Mouse (Mus musculus): ENCODE results near the gene Nr2f2. TPM values are rescaled to one million over a fixed set of nuclear protein-coding genes. Genes with fewer than 3 reads are reported as not detected.
A peak's percentile ranks its signal among the peaks of the same experiment; 100 is the strongest.

The Nr2f2 gene
- polyA plus RNA-seq, 1 experiment from 2014 or later: 82.7 TPM

GRCm38 (mm10) chr7:70332064-70332850 is 34.3 kb downstream of the Nr2f2 start:
- WGBS: 1% methylated on average over 26 of the region's 26 CpGs
- peaks cover 100% of the 10 kb centered on the region for H3K27me3 ChIP-seq (ENCODE audit: poor library complexity, severe bottlenecking)
- H3K36me3 ChIP-seq (replicated peaks): no peaks in the 10 kb centered on the region
- no peaks in the 10 kb centered on the region for H3K9me3 ChIP-seq
- peak overlapping the region; percentile 93 for H3K27ac ChIP-seq
- H3K4me3 ChIP-seq: peak overlapping the region; percentile 57
- no peak for DNase-seq (ENCODE audit: extremely low spot score, low spot score)
- H3K4me1 ChIP-seq: peaks cover 92% of the 10 kb centered on the region

- Histone ChIP-seq H3K27me3 (ENCODE audit: poor library complexity, severe bottlenecking) (peaks cover 100% of the 10 kb centered on the region), H3K27ac (peak overlapping the region; percentile 93), H3K9me3 (no peaks in the 10 kb centered on the region), H3K36me3 (replicated peaks) (no peaks in the 10 kb centered on the region), H3K4me1 (peaks cover 92% of the 10 kb centered on the region), H3K4me3 (peak overlapping the region; percentile 57)
- under 1% methylated on average over 48 of the region's 48 CpGs for WGBS
- peak; percentile 77 for DNase-seq (ENCODE audit: extremely low spot score, low spot score)
These were observed 35.1 kb downstream of the Nr2f2 start for GRCm38 (mm10) chr7:70331243-70332063.

DNA sequence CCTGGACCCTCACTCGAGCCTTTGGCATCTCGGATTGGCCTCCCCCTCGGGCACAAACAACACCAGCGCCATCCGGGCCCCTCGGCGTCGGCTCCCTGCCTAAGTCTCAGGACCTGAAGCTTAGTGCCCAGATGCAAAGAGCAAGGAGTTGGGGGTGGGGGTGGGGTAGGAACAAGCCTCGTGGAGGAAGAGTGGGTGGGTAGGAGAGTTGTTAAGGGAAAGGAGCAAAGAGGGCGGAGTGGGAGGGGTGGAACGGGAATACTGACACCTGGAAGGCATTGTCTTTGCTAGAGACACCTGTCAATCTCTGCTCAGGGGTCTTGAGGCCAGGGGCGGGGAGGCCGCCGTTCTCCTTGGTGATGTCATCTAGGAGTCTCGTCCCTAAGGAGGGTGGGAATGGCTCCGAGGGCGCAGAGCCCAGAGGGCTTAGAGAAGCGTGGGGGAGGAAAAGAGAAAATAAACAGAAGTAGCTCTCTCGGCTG is 35.7 kb downstream of the Nr2f2 start:
- peaks cover 94% of the 10 kb centered on the region for H3K4me1 ChIP-seq
- peak overlapping the region; percentile 93 for H3K27ac ChIP-seq
- H3K27me3 ChIP-seq (ENCODE audit: poor library complexity, severe bottlenecking): peaks cover 100% of the 10 kb centered on the region
- DNase-seq (ENCODE audit: extremely low spot score, low spot score): peak; percentile 66
- no peaks in the 10 kb centered on the region for H3K36me3 ChIP-seq (replicated peaks)
- peak overlapping the region; percentile 57 for H3K4me3 ChIP-seq
- H3K9me3 ChIP-seq: no peaks in the 10 kb centered on the region
- under 1% methylated on average over 19 of the region's 19 CpGs for WGBS

DNA sequence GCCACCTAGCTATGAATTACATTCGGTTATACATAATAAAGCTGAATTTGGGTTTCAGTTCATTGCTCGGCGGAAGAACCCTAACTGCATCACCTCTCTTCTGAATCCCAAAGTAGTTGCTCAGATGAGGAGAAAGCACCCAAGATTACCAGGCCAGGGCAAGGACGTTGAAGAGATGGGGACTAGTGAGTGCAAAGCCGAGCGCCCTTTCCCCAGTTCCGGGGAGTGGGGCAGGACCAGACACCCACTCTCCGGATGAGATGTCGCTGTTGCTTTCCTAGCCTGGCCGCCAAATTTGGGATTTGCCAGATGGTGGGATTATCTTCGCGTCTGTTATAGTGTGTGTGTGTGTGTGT is 36.4 kb downstream of the Nr2f2 start:
- Histone ChIP-seq H3K27me3 (ENCODE audit: poor library complexity, severe bottlenecking) (peaks cover 100% of the 10 kb centered on the region), H3K36me3 (replicated peaks) (no peaks in the 10 kb centered on the region), H3K9me3 (no peaks in the 10 kb centered on the region), H3K4me1 (peaks cover 97% of the 10 kb centered on the region), H3K27ac (peak overlapping the region; percentile 93), H3K4me3 (peak overlapping the region; percentile 57)
- WGBS: 2% methylated on average over 12 of the region's 12 CpGs
- peak; percentile 45 for DNase-seq (ENCODE audit: extremely low spot score, low spot score)

DNA sequence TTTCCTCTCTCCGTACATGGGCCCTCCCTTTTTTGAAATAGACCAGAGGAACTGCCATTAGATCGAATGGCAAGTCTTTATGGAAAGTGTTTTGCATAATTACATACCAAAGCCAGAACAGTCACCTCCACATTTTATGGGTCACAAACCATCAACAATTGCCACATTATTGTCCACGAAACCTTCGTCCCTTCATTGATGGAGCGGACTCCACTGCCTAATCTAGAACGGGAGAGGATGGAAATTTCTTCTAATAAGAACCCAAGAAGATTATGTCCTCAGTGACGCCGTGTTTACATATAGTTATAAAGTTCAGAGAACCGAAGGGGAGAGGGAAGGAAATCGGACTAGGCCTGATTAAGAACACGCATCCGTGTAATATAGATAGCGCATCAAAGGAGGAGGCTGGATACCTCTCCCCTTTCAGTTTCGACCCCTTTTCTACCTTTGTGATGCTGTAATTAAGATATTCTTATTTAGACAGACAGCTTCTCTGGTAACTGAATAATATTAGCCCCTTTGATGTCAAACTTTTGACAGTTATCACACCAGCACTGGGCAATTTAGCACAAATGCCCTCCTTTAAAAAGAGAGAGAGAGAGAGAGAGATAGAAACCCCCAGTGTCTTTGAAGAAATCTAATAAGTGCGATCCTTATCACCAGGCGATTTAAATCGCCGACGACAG is 36.9 kb downstream of the Nr2f2 start:
- Histone ChIP-seq H3K9me3 (no peaks in the 10 kb centered on the region), H3K27me3 (ENCODE audit: poor library complexity, severe bottlenecking) (peaks cover 100% of the 10 kb centered on the region), H3K4me1 (peaks cover 99% of the 10 kb centered on the region), H3K27ac (peak overlapping the region; percentile 93), H3K36me3 (replicated peaks) (no peaks in the 10 kb centered on the region), H3K4me3 (peak overlapping the region; percentile 57)
- 1% methylated on average over 19 of the region's 19 CpGs for WGBS
- peak; percentile 50 for DNase-seq (ENCODE audit: extremely low spot score, low spot score)

DNA sequence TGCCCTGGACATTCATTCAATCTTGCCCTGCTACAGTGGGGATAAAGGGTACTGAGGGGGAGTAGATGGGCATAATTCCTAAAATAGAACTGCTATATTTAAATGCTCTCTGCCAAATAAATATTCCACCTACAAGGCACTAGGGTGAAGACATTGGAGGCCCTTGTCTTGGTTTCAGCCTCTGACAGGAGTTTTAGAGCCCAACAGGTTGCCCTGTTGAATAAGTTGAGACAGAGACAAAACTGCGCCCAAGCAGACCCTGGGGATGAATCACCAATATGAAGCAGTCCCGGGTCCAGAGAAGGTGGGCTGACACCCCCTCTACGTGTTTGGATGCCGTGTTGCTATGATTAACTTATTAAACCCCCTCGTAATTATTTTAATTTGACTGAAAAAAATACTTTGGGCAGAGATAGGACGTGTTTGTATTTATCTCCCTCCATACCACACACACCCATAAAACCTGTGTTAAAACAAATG is 37.5 kb downstream of the Nr2f2 start:
- WGBS: 3% methylated on average over 6 of the region's 6 CpGs
- Histone ChIP-seq H3K4me1 (peaks cover 99% of the 10 kb centered on the region), H3K36me3 (replicated peaks) (no peaks in the 10 kb centered on the region), H3K4me3 (peak overlapping the region; percentile 57; the same call in 1 of the 2 replicates), H3K27me3 (ENCODE audit: poor library complexity, severe bottlenecking) (peaks cover 100% of the 10 kb centered on the region), H3K27ac (peak overlapping the region; percentile 93), H3K9me3 (no peaks in the 10 kb centered on the region)
- DNase-seq (ENCODE audit: extremely low spot score, low spot score): peak; percentile 50

DNA sequence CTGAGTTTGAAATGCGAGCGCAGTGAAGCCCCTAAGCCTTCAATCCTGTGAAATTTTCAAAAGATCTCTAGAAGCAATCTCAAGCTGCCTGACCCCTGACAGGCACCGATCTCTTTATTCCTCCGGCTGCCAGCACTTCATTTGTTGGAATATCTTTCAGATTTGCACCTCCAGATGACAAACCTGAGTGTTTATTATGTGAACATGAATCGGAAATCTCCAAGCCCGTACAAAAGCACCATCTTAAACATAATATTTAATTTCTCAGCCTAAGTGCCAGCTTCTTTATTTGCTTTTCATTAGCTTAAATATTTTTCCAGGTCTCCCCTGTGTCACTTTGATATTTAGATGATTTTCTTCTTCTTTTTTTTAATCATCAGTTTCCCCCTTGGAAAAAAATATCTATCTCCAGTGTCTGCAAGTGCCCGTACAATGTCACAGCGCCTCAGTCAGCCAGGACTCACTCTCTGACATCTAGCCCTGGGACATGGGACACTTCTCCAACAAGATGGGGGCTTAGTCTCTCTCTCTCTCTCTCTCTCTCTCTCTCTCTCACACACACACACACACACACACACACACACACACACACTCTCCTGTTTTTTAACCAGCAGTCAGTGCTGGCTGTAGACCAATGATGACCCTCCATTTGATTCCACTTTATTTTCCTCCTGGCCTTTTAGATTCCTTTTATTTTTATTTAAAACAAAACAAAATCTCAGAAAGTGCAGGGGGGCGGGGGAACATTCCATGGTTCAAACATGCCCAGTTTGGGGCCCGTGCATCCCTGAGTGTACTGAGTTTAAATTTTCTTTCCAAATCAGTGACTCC is 38.1 kb downstream of the Nr2f2 start:
- H3K4me1 ChIP-seq: peaks cover 96% of the 10 kb centered on the region
- WGBS: 2% methylated on average over 10 of the region's 10 CpGs
- peak overlapping the region; percentile 93 for H3K27ac ChIP-seq
- peak; percentile 33 for DNase-seq (ENCODE audit: extremely low spot score, low spot score)
- no peaks in the 10 kb centered on the region for H3K36me3 ChIP-seq (replicated peaks)
- H3K4me3 ChIP-seq: peak overlapping the region; percentile 57; the same call in 1 of the 2 replicates
- peaks cover 100% of the 10 kb centered on the region for H3K27me3 ChIP-seq (ENCODE audit: poor library complexity, severe bottlenecking)
- H3K9me3 ChIP-seq: no peaks in the 10 kb centered on the region

DNA sequence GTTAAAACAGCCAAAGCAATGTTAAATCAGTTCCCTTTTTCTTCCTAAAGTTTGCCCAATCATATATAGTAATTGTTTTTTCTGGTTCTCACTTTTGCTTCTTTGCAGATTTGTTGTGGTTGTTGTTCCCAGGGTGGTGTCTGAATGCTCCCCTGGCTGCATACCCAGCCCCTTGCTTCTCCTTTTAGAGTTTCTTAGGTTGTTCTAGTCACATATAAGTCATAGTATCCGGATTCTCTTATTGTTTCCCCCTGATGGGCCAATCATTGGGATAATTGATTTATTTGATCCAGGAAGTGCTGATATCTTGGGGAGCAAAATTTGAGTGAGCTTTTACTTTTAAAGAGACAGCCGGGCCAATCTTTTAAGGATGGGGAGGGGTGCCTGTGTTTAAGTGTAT is 39.3 kb downstream of the Nr2f2 start:
- Histone ChIP-seq H3K4me3 (peak overlapping the region; percentile 38), H3K9me3 (no peaks in the 10 kb centered on the region), H3K4me1 (peaks cover 83% of the 10 kb centered on the region), H3K36me3 (replicated peaks) (no peaks in the 10 kb centered on the region), H3K27me3 (ENCODE audit: poor library complexity, severe bottlenecking) (peaks cover 100% of the 10 kb centered on the region), H3K27ac (peak overlapping the region; percentile 93)
- no peak for DNase-seq (ENCODE audit: extremely low spot score, low spot score)
- WGBS: 6% methylated on average over 2 of the region's 2 CpGs

GRCm38 (mm10) chr7:70326176-70327035 is 40.1 kb downstream of the Nr2f2 start:
- Histone ChIP-seq H3K4me3 (peak overlapping the region; percentile 38), H3K9me3 (no peaks in the 10 kb centered on the region), H3K4me1 (peaks cover 75% of the 10 kb centered on the region), H3K36me3 (replicated peaks) (no peaks in the 10 kb centered on the region), H3K27me3 (ENCODE audit: poor library complexity, severe bottlenecking) (peaks cover 100% of the 10 kb centered on the region), H3K27ac (peak overlapping the region; percentile 93)
- 1% methylated on average over 21 of the region's 21 CpGs for WGBS
- peak; percentile 38 for DNase-seq (ENCODE audit: extremely low spot score, low spot score)

DNA sequence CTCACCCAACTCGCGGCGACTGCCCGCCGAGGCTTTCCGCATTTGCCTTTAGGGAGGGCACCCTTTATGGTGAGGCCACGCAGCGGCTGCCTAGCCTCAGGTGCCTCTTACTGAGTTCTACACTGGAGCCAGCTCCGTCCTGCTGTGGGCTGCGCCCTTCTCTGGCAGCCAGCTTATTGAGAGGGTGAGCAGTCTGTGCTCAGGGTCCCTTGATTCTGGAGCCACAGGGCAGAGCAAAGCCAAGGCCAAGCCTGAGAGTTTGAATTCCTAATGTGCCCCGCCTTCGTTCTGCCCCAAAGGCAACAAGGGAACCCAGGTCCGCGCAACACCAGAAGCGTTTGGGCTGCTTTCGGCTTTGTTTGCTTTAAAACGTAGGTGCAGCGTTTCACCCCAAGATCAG is 41.2 kb downstream of the Nr2f2 start:
- H3K27ac ChIP-seq: peak overlapping the region; percentile 93
- peaks cover 65% of the 10 kb centered on the region for H3K4me1 ChIP-seq
- H3K36me3 ChIP-seq (replicated peaks): no peaks in the 10 kb centered on the region
- H3K27me3 ChIP-seq (ENCODE audit: poor library complexity, severe bottlenecking): peaks cover 99% of the 10 kb centered on the region
- WGBS: under 1% methylated on average over 18 of the region's 18 CpGs
- no peaks in the 10 kb centered on the region for H3K9me3 ChIP-seq
- peak overlapping the region; percentile 38 for H3K4me3 ChIP-seq
- peak; percentile 59 for DNase-seq (ENCODE audit: extremely low spot score, low spot score)

- DNase-seq (ENCODE audit: extremely low spot score, low spot score): no peak
- Histone ChIP-seq H3K9me3 (no peaks in the 10 kb centered on the region), H3K36me3 (replicated peaks) (no peaks in the 10 kb centered on the region), H3K4me3 (no peak overlapping the region; the same call in 1 of the 2 replicates), H3K27me3 (ENCODE audit: poor library complexity, severe bottlenecking) (peaks cover 97% of the 10 kb centered on the region), H3K27ac (peak overlapping the region; percentile 93; the same call in 1 of the 2 replicates), H3K4me1 (peaks cover 57% of the 10 kb centered on the region)
- 6% methylated on average over 5 of the region's 5 CpGs for WGBS
These were observed 42.0 kb downstream of the Nr2f2 start for GRCm38 (mm10) chr7:70324541-70324940.
